Mouse (Mus musculus) heart, adult 18-20 months (tissue): ENCODE data around the gene Phlpp1. TPM values are rescaled to one million over a fixed set of nuclear protein-coding genes. Genes with fewer than 3 reads are reported as not detected.

ENCODE experiments used
- DNase-seq, 2 experiments: peaks; one replicate each; pipeline ENCODE4 v3.0.0; 2021 to 2022; ENCODE audit warnings: mixed read lengths in 1 of 2
- total RNA-seq, 2 experiments: library from RNA; stranded (reverse); gene quantifications; 2 replicates each; pipeline ENCODE4 v1.2.3; 2021

Gene Phlpp1
- total RNA-seq, 2 experiments from 2014 or later, result 16.3 to 19.1 TPM

- DNase-seq, result no peak
Observed at GRCm38 (mm10) chr1:106194263-106194662, 22.7 kb downstream of the Phlpp1 start.

GRCm38 (mm10) chr1:106197991-106198390, 26.4 kb downstream of the Phlpp1 start:
- DNase-seq, result no peak

- DNase-seq, result no peak
Observed at GRCm38 (mm10) chr1:106199109-106199508, 27.6 kb downstream of the Phlpp1 start.

GRCm38 (mm10) chr1:106199686-106200085, 28.1 kb downstream of the Phlpp1 start:
- peak; percentile 81 to 86 for DNase-seq

- DNase-seq, result no peak
Observed at GRCm38 (mm10) chr1:106201025-106201424, 29.5 kb downstream of the Phlpp1 start.

GRCm38 (mm10) chr1:106201929-106202328, 30.4 kb downstream of the Phlpp1 start:
- DNase-seq, result no peak

- no peak for DNase-seq
Observed at GRCm38 (mm10) chr1:106203942-106204341, 32.4 kb downstream of the Phlpp1 start.

GRCm38 (mm10) chr1:106204350-106204749, 32.8 kb downstream of the Phlpp1 start:
- peak; percentile 63 to 77 for DNase-seq

- no peak for DNase-seq
Observed at GRCm38 (mm10) chr1:106208581-106208980, 37.0 kb downstream of the Phlpp1 start.

- no peak for DNase-seq
Observed at GRCm38 (mm10) chr1:106210461-106210860, 38.9 kb downstream of the Phlpp1 start.

GRCm38 (mm10) chr1:106211146-106211545, 39.6 kb downstream of the Phlpp1 start:
- no peak for DNase-seq

GRCm38 (mm10) chr1:106220431-106220830, 48.9 kb downstream of the Phlpp1 start:
- peak in 1 of 2 experiments; percentile 31 for DNase-seq

GRCm38 (mm10) chr1:106221371-106221770, 49.8 kb downstream of the Phlpp1 start:
- no peak for DNase-seq

- DNase-seq, result no peak
Observed at GRCm38 (mm10) chr1:106221964-106222363, 50.4 kb downstream of the Phlpp1 start.

- DNase-seq, result no peak
Observed at GRCm38 (mm10) chr1:106226613-106227012, 55.1 kb downstream of the Phlpp1 start.

- peak in 1 of 2 experiments; percentile 26 for DNase-seq
Observed at GRCm38 (mm10) chr1:106230313-106230712, 58.8 kb downstream of the Phlpp1 start.

- DNase-seq, result peak in 1 of 2 experiments; percentile 22
Observed at GRCm38 (mm10) chr1:106231345-106231744, 59.8 kb downstream of the Phlpp1 start.

- DNase-seq, result peak; percentile 78 to 83
Observed at GRCm38 (mm10) chr1:106231805-106232459, 60.4 kb downstream of the Phlpp1 start.

- no peak for DNase-seq
Observed at GRCm38 (mm10) chr1:106232460-106232850, 60.9 kb downstream of the Phlpp1 start.

- DNase-seq, result no peak
Observed at GRCm38 (mm10) chr1:106236986-106237385, 65.4 kb downstream of the Phlpp1 start.

GRCm38 (mm10) chr1:106240116-106240685, 68.6 kb downstream of the Phlpp1 start:
- DNase-seq, result no peak

- DNase-seq, result no peak
Observed at GRCm38 (mm10) chr1:106241059-106241458, 69.5 kb downstream of the Phlpp1 start.

GRCm38 (mm10) chr1:106242129-106242528, 70.6 kb downstream of the Phlpp1 start:
- peak; percentile 50 to 62 for DNase-seq

- DNase-seq, result no peak
Observed at GRCm38 (mm10) chr1:106243371-106243770, 71.8 kb downstream of the Phlpp1 start.
